Mouse (Mus musculus): ENCODE results near the gene Pycr2. TPM values are rescaled to one million over a fixed set of nuclear protein-coding genes. Genes with fewer than 3 reads are reported as not detected.

Pycr2 gene
- total RNA-seq (2014; fragmentation: Nextera tagmentation) (57.0 and 70.4 TPM in 2 replicates), total RNA-seq (2017) (21.1 and 34.2 TPM in 2 replicates)

- peak; percentile 74 for ATAC-seq (replicated peaks; ENCODE audit: low FRiP score, low TSS enrichment, poor library complexity, severe bottlenecking)
Measured at GRCm38 (mm10) chr1:180904039-180904814, at the start of gene Pycr2. Gene Pycr2 (plus strand): TSS chr1:180904293.

GRCm38 (mm10) chr1:180858763-180859162 lies 45.3 kb upstream of the Pycr2 start:
- no peak for ATAC-seq (replicated peaks; ENCODE audit: low FRiP score, low TSS enrichment, poor library complexity, severe bottlenecking)

- peak; percentile 38; the same call in 1 of the 2 replicates for ATAC-seq (replicated peaks; ENCODE audit: low FRiP score, low TSS enrichment, poor library complexity, severe bottlenecking)
Measured at GRCm38 (mm10) chr1:180860030-180860429, 44.1 kb upstream of the Pycr2 start.

DNA sequence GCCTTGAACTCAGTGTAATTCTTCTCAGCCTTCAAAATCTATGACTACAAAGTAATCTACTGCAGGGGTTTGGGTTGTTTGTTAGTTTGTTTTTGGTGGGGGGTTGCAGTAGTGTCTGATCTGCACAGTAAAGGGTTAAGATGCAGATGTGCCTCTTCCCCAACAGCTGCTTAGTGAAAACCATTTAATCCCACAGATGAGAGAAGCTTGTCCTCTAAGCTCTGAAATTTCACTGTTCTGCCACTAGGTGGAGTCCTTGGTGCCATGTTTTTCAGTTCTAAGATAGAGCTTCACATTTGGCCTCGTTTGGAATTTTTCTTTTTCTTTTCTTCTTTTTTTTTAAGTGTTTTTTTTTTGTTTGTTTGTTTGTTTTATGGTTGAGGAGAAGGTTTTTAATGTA lies 40.5 kb upstream of the Pycr2 start:
- peak; percentile 53 for ATAC-seq (replicated peaks; ENCODE audit: low FRiP score, low TSS enrichment, poor library complexity, severe bottlenecking)

DNA sequence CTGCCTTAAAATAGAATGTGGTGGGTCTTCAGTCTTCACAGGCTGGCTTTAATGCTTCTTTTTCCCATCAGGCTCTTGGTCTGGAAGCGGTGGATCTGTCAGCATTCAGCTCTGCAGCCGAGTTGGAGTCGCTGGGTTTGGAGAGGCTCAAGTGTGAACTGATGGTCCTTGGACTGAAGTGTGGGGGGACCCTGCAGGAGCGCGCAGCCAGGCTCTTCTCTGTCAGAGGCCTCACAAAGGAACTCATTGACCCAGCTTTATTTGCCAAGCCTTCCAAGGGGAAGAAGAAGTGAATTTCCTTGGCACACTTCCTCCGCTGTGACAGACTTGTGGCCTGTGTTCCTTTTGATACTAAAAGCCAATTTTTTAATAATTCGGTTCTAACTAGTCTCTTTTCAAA lies 38.1 kb upstream of the Pycr2 start:
- ATAC-seq (replicated peaks; ENCODE audit: low FRiP score, low TSS enrichment, poor library complexity, severe bottlenecking) = no peak

GRCm38 (mm10) chr1:180870122-180870650 lies 33.9 kb upstream of the Pycr2 start:
- no peak for ATAC-seq (replicated peaks; ENCODE audit: low FRiP score, low TSS enrichment, poor library complexity, severe bottlenecking)

DNA sequence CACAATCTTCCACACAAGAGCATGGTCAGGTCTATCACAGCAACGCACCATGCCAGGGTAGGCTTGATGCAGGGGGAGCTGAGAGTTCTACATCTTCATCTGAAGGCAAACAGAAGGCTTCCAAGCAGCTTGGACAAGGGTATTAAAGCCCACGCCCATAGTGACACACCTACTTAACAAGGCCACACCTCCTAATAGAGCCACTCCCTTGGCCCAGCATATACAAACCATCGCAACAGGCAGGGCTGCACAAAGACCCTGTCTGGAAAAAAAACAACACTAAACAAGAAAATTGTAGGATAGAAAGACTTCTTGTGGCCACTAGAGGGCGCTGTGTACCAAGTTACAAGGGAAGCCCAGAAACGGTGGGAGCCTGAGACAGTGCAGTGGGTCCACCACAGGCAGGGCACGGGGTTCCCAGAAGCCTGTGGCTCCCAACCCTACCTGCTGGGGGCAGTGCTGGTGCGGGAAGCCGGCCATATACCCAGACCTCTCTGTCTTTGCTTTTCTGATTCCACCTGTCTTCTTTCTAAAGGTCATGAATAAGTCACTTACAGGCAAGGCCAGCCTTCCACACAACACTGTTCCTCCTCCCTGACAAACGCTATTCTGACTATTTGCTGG lies 30.1 kb upstream of the Pycr2 start:
- peak; percentile 89 for ATAC-seq (replicated peaks; ENCODE audit: low FRiP score, low TSS enrichment, poor library complexity, severe bottlenecking)

- ATAC-seq (replicated peaks; ENCODE audit: low FRiP score, low TSS enrichment, poor library complexity, severe bottlenecking) = no peak
Measured at GRCm38 (mm10) chr1:180874615-180875014, 29.5 kb upstream of the Pycr2 start.

DNA sequence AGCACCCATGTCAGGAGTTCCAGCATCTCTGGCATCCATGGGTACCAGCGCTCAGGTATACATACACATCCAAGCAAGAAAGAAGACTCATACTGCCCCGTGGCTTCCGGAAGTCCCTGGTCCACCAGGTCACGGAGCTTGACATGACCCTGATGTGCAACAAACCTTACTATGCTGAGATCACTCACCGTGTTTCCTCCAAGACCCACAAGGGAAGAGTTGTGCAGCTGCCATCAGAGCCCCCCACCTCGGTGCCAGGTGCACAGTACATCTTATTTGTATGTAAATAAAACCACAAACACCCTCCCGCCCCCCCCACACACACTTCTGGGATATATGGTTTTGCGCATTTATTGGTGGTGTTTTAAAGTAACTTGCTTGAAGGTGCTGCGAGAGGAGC lies 29.0 kb upstream of the Pycr2 start:
- ATAC-seq (replicated peaks; ENCODE audit: low FRiP score, low TSS enrichment, poor library complexity, severe bottlenecking) = no peak

- ATAC-seq (replicated peaks; ENCODE audit: low FRiP score, low TSS enrichment, poor library complexity, severe bottlenecking) = no peak
Measured at GRCm38 (mm10) chr1:180877466-180877865, 26.6 kb upstream of the Pycr2 start.

DNA sequence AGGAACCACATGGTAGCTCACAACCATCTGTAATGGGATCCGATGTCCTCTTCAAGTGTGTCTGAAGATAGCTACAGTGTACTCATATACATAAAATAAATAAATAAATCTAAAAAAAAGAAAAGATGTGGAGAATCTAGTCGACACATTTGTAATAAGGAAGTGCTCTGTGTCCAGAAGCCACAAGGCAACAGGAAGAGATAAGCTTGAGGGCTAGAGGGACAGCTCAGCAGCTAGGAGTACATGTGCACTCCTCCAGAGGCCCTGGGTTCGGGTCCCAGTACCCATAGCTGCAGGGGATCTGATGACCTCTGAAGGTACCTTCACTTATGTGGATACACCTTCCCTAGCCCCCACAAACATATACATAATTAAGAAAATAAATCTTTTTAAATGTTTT lies 22.3 kb upstream of the Pycr2 start:
- ATAC-seq (replicated peaks; ENCODE audit: low FRiP score, low TSS enrichment, poor library complexity, severe bottlenecking) = no peak

GRCm38 (mm10) chr1:180883731-180884130 lies 20.4 kb upstream of the Pycr2 start:
- no peak for ATAC-seq (replicated peaks; ENCODE audit: low FRiP score, low TSS enrichment, poor library complexity, severe bottlenecking)

GRCm38 (mm10) chr1:180884484-180884883 lies 19.6 kb upstream of the Pycr2 start:
- ATAC-seq (replicated peaks; ENCODE audit: low FRiP score, low TSS enrichment, poor library complexity, severe bottlenecking) = no peak

DNA sequence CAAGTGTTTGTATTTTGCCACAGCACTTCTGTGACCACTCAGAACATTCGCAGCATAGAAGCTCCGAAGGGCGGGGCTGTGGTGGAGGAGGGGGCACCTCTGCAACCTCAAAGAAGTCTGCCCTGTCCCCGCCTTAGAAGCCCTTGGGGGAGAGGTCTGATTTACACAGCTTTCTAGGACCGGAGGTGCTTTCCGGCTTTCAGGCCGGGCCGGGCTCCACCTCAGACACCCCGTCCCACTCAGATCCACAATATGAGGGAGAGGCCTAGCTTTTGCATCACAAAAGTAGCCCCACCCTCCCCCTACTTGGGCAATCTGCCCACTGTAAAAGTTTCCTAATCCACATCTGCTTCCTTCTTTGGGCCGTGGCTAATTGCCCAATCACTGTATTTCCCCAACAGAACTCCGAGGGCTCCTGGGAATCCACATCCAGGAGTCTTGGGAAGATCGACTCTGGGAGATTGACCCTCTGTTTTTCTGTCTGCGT lies 15.5 kb upstream of the Pycr2 start:
- ATAC-seq (replicated peaks; ENCODE audit: low FRiP score, low TSS enrichment, poor library complexity, severe bottlenecking) = peak; percentile 22; the same call in 1 of the 2 replicates

- ATAC-seq (replicated peaks; ENCODE audit: low FRiP score, low TSS enrichment, poor library complexity, severe bottlenecking) = no peak
Measured at GRCm38 (mm10) chr1:180889172-180889571, 14.9 kb upstream of the Pycr2 start.

DNA sequence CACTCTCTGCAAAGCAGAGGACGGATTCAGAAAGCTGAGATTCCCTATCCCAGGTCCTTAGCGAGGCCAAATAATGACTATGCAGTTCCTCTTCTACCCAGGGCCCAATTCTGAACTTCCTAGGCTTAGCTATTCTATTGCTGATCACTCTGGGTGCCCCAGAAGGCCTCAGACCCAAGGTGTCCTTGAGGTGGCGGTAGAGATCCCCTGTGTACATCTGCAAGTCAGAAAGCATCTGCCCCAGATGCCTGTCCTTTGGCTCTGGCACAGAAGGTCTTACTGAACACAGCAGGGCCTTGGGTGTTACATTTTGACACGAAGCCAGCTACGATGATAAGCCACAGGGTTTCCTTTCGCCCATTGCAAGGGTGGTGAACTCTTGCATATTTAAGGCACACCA lies 14.3 kb upstream of the Pycr2 start:
- ATAC-seq (replicated peaks; ENCODE audit: low FRiP score, low TSS enrichment, poor library complexity, severe bottlenecking) = peak; percentile 89

GRCm38 (mm10) chr1:180892808-180893207 lies 11.3 kb upstream of the Pycr2 start, which contains the start of gene Lefty2:
Gene Lefty2 (plus strand): TSS chr1:180893108.
- no peak for ATAC-seq (replicated peaks; ENCODE audit: low FRiP score, low TSS enrichment, poor library complexity, severe bottlenecking)

DNA sequence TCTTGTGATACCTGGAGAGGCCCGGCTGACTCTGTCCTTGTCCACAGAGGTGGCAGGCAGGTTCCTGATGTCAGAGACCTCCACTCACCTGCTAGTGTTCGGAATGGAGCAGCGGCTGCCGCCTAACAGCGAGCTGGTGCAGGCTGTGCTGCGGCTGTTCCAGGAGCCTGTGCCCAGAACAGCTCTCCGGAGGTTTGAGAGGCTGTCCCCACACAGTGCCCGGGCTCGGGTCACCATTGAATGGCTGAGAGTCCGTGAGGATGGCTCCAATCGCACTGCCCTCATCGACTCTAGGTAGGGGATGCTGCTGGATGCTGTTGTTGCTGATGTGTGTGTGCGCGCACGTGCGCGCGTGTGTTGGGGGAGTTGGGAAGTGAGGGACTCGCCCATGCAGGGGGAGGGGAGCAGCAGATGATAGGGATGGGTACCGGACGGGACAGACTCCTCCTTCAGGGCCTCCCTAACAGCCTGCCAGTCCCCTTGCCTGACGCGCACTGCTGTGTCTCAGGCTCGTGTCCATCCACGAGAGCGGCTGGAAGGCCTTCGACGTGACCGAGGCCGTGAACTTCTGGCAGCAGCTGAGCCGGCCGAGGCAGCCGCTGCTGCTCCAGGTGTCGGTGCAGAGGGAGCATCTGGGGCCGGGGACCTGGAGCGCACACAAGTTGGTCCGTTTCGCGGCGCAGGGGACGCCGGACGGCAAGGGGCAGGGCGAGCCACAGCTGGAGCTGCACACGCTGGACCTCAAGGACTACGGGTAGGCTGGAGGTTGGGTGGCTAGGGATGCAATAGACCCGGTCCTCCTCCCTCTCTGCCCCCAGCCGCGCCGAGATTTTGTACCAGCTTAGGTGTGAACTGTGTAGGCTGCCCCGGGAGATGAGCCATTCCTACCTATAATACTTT lies 9.8 kb upstream of the Pycr2 start:
- ATAC-seq (replicated peaks; ENCODE audit: low FRiP score, low TSS enrichment, poor library complexity, severe bottlenecking) = peak; percentile 27

DNA sequence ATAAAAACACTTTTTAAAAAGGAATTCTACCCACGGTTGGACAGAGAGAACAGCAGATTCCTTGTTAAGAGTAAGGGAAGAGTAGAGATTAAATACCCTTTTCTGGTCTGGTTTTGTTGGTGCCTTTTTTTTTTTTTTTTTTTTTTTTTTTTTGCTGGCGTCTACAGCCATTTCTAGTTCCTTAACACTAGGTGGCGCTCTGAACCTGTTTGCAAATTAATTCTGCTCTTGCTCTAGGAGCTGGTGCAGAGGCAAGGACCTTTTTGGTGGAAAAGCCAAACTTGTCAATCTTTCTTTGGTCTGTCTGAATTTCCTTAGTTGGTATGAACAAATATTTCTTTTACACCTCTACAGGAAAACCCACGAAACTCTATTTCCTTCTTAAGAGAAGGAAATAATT lies 3.0 kb upstream of the Pycr2 start:
- ATAC-seq (replicated peaks; ENCODE audit: low FRiP score, low TSS enrichment, poor library complexity, severe bottlenecking) = no peak

DNA sequence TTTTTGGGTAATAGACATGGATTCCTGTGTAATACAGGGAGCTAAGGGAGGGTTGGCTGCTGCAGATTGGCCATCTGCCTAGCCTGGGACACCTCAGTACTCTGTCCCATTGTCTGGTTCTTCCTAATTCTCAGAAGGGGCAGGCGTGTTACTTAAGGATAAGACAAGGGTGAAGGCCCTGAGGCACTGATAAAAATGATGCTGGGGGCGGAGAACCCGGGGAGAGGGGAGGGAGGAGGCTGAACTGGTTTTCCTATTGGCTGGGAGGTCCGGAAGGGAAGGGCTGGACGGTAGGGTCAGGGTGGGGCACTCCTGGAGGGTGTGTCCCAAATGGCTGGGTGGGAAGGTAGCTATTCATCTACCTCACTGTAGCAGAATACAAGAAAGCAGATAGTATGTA lies 1.2 kb upstream of the Pycr2 start:
- peak; percentile 88 for ATAC-seq (replicated peaks; ENCODE audit: low FRiP score, low TSS enrichment, poor library complexity, severe bottlenecking)

Data from megakaryocyte-erythroid progenitor cell, adult 5-6 weeks (primary cell).